Mouse (Mus musculus) bone marrow macrophage, adult 2 months (primary cell): ENCODE measurements around the gene Gm14443.

Experiments used
- CTCF ChIP-seq: IDR thresholded peaks from 2 replicates; pipeline ENCODE4 v1.5.1; 2012; ENCODE audit warnings: low read depth, mild to moderate bottlenecking, low read length, moderate library complexity
- POLR2A ChIP-seq: IDR thresholded peaks from 2 replicates; pipeline ENCODE4 v1.6.1; 2012; ENCODE audit warnings: mild to moderate bottlenecking, low read depth, low read length, borderline replicate concordance

GRCm38 (mm10) chr2:175156696-175157095 is 19.0 kb downstream of the Gm14443 start:
- TF ChIP-seq POLR2A = no peak
- TF ChIP-seq CTCF = no peak
